Mouse (Mus musculus) cortical plate, adult 2 months (tissue): Measurements from ENCODE around the gene Vmn1r234.

Source experiments
- CTCF ChIP-seq: fragments of 200-500 bp; IDR thresholded peaks from 2 replicates; pipeline ENCODE4 v1.5.1; 2011; ENCODE audit warnings: mild to moderate bottlenecking, control low read depth, low read length; ENCODE audit not compliant: insufficient read depth; ENCODE audit errors: extremely low read depth
- POLR2A ChIP-seq: fragments of 200-500 bp; IDR thresholded peaks from 2 replicates; pipeline ENCODE4 v1.6.1; 2011; ENCODE audit warnings: mild to moderate bottlenecking, low read length, control low read depth; ENCODE audit not compliant: insufficient read depth; ENCODE audit errors: extremely low read depth

DNA sequence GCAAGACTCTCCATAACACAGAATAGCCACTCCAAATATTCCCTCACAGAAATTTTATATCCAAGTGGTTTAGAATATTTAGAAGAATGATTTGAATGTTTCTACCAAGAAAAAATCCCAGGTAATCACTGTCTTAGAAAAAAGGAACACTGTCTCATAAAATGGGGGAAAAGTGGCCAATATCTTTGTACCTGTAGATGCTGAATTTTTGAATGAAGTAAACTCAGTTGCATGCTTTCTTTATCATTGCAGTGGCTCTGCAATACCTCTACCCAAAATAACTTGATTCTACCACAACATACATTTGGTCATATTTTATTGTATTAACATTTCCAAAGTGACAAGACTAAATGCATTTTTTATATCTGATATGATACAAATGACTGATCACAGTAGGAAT, 30.2 kb downstream of the Vmn1r234 start, which contains the start of gene Vmn1r235:
- TF ChIP-seq CTCF (no peak), POLR2A (no peak)
